Mouse (Mus musculus): Measurements from ENCODE around the gene Rbm39. TPM values are rescaled to one million over a fixed set of nuclear protein-coding genes. Genes with fewer than 3 reads are reported as not detected.

The Rbm39 gene
- polyA plus RNA-seq, 1 experiment: 51.3 TPM

- H3K36me3 ChIP-seq (ENCODE audit: control insufficient read depth, insufficient read depth): peaks cover 98% of the 10 kb centered on the region
- no peak overlapping the region for H3K4me3 ChIP-seq (ENCODE audit: insufficient read depth, poor library complexity, severe bottlenecking)
- no peak overlapping the region for H3ac ChIP-seq (ENCODE audit: control insufficient read depth, insufficient read length, low read depth)
- H3K27me3 ChIP-seq (ENCODE audit: control insufficient read depth, insufficient read depth, insufficient read length): no peaks in the 10 kb centered on the region
- peaks cover 43% of the 10 kb centered on the region for H3K79me3 ChIP-seq (ENCODE audit: low read depth)
- H3K79me2 ChIP-seq (ENCODE audit: control insufficient read depth, insufficient read depth): peaks cover 84% of the 10 kb centered on the region
- no peak for TF ChIP-seq USF1 (IDR thresholded peaks at IDR 0.05; ENCODE audit: low read depth)
- no peak for TF ChIP-seq CTCF (IDR thresholded peaks at IDR 0.05; ENCODE audit: control insufficient read depth, insufficient read depth, insufficient read length)
- no peak for TF ChIP-seq MYOD1 (IDR thresholded peaks at IDR 0.05; ENCODE audit: control insufficient read depth, insufficient read length, low read depth)
- no peak for TF ChIP-seq MYOG (IDR thresholded peaks at IDR 0.05; ENCODE audit: control insufficient read depth, extremely low read depth, insufficient read length)
- no peak for TF ChIP-seq CEBPB (IDR thresholded peaks at IDR 0.05; ENCODE audit: low read depth)
- TF ChIP-seq FOSL1 (IDR thresholded peaks at IDR 0.05; ENCODE audit: insufficient read depth, low read length, poor library complexity, severe bottlenecking): no peak
- no peak for TF ChIP-seq MAX (IDR thresholded peaks at IDR 0.05)
Observed at GRCm38 (mm10) chr2:156151538-156151937, 28.5 kb downstream of the Rbm39 start.

DNA sequence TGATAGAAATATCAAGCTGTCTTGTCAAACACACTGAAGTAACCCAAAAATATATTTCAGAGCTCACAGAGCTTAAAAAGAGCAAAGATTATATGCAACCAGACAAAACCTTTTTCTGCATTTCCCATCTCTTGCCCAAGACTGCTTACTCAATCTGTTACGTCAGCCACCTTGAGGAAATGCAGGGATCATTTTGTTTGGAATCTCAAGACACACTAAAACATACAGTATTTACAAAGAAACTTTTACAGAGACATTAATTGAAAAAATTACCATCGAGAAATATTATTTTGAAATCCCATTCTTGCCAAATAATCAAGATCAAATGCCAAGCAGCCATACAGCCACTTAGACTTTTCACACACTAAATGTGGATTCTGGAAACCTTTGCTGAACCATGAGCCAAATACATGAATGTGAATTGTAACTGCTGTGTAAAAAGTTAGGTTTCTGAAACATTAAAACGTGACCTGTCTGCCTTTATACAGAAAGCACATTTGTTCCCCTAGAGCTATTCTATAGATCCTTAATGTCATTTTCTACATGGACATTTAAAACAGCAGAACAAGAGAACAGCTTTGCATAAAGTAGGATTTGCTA is 32.6 kb downstream of the Rbm39 start:
- H3K79me2 ChIP-seq (ENCODE audit: control insufficient read depth, insufficient read depth): peaks cover 80% of the 10 kb centered on the region
- TF ChIP-seq MAX (IDR thresholded peaks at IDR 0.05) (no peak), CEBPB (IDR thresholded peaks at IDR 0.05; ENCODE audit: low read depth) (no peak), USF1 (IDR thresholded peaks at IDR 0.05; ENCODE audit: low read depth) (no peak)
- H3K4me3 ChIP-seq (ENCODE audit: insufficient read depth, poor library complexity, severe bottlenecking): no peak overlapping the region
- H3K27me3 ChIP-seq (ENCODE audit: control insufficient read depth, insufficient read depth, insufficient read length): no peaks in the 10 kb centered on the region
- H3ac ChIP-seq (ENCODE audit: control insufficient read depth, insufficient read length, low read depth): no peak overlapping the region
- peaks cover 67% of the 10 kb centered on the region for H3K36me3 ChIP-seq (ENCODE audit: control insufficient read depth, insufficient read depth)
- H3K79me3 ChIP-seq (ENCODE audit: low read depth): peaks cover 17% of the 10 kb centered on the region

DNA sequence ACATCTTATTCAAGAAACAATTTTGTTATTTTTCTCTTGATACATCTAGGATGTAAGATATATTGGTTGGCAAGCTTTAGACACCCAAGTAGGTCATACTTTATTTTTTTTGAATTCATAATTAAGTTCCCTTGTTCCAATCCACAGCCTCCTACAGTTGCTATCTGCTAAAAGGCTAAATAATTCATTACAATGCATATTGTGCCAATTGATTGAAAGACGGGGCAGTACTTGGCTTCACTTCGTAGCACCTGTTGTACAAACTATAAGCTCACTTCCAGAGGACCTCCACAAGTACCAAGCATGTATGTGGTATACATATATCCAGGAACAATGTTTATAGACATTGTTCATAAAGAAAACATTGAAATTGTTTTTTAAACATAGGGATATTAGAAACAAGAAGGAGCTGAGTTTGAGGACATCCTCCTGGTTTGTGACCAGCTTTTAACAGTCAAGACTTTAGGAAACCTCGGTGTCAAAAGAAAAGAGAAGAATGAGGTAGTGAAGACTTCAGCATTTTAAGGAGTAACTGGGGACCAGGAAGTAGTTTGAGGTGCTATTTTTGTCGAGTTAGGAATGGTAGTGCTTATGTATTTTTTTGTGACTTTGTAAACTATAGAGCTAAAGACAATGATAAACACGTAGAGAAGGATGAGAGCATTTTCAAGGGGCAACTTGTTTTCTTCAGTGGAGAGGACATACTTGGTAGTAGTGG is 33.6 kb downstream of the Rbm39 start:
- peaks cover 70% of the 10 kb centered on the region for H3K79me2 ChIP-seq (ENCODE audit: control insufficient read depth, insufficient read depth)
- no peak overlapping the region for H3K4me3 ChIP-seq (ENCODE audit: insufficient read depth, poor library complexity, severe bottlenecking)
- peaks cover 61% of the 10 kb centered on the region for H3K36me3 ChIP-seq (ENCODE audit: control insufficient read depth, insufficient read depth)
- no peak for TF ChIP-seq CTCF (IDR thresholded peaks at IDR 0.05; ENCODE audit: control insufficient read depth, insufficient read depth, insufficient read length)
- peaks cover 17% of the 10 kb centered on the region for H3K79me3 ChIP-seq (ENCODE audit: low read depth)
- no peaks in the 10 kb centered on the region for H3K27me3 ChIP-seq (ENCODE audit: control insufficient read depth, insufficient read depth, insufficient read length)
- H3ac ChIP-seq (ENCODE audit: control insufficient read depth, insufficient read length, low read depth): no peak overlapping the region

- Histone ChIP-seq H3K4me3 (ENCODE audit: insufficient read depth, poor library complexity, severe bottlenecking) (no peak overlapping the region), H3ac (ENCODE audit: control insufficient read depth, insufficient read length, low read depth) (no peak overlapping the region), H3K36me3 (ENCODE audit: control insufficient read depth, insufficient read depth) (peaks cover 56% of the 10 kb centered on the region), H3K27me3 (ENCODE audit: control insufficient read depth, insufficient read depth, insufficient read length) (no peaks in the 10 kb centered on the region), H3K79me3 (ENCODE audit: low read depth) (peaks cover 12% of the 10 kb centered on the region), H3K79me2 (ENCODE audit: control insufficient read depth, insufficient read depth) (peaks cover 62% of the 10 kb centered on the region)
- TF ChIP-seq MYOG (IDR thresholded peaks at IDR 0.05; ENCODE audit: control insufficient read depth, extremely low read depth, insufficient read length): no peak
Observed at GRCm38 (mm10) chr2:156145486-156146130, 34.4 kb downstream of the Rbm39 start.

DNA sequence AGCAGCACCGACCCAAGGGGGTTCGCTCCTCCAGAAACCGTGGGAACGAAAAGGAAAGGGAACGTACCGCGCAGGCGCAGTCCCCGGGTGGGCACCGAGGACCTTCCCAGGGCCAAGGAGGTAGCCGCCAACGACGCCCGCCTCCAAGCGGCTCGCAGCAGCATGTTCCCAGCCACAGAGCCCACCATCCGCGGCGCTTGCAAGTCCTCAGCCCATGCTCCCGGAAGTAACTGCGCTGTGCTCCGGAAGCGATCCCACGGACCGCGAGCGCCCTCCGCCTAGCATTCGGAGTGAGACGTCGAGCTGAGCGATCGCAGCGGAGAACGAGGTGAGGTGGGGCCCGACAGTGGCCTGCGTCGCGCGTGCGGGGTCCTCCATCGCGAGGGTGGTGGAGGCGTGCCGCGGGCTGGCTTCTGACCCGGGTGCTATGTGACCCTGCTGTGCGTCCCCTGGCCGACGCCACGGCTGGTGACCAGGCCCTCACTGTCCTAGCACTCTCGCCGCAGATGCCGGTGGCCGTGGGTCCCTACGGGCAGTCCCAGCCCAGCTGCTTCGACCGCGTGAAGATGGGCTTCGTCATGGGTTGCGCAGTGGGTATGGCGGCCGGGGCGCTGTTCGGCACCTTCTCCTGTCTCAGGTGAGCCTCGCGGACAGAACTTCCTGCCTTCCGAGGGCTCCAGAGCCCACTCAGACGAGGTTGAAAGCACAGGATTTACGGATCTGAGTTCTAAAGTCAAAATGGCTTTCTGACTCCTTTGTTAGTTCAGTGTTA is 35.9 kb downstream of the Rbm39 start, which contains the start of the genes Romo1 and Nfs1:
Gene Romo1 (plus strand): TSS at position 87 of the 772 bp plus-strand sequence.
Gene Nfs1 (minus strand): TSS at position 234 of the 772 bp plus-strand sequence.
- H3ac ChIP-seq (ENCODE audit: control insufficient read depth, insufficient read length, low read depth): peak within 1 kb of the TSS; percentile 87
- no peaks in the 10 kb centered on the region for H3K27me3 ChIP-seq (ENCODE audit: control insufficient read depth, insufficient read depth, insufficient read length)
- peaks cover 7% of the 10 kb centered on the region for H3K79me3 ChIP-seq (ENCODE audit: low read depth)
- H3K4me3 ChIP-seq (ENCODE audit: insufficient read depth, poor library complexity, severe bottlenecking): peak within 1 kb of the TSS; percentile 73
- peaks cover 48% of the 10 kb centered on the region for H3K36me3 ChIP-seq (ENCODE audit: control insufficient read depth, insufficient read depth)
- peaks cover 47% of the 10 kb centered on the region for H3K79me2 ChIP-seq (ENCODE audit: control insufficient read depth, insufficient read depth)
- TF ChIP-seq MYOD1 (IDR thresholded peaks at IDR 0.05; ENCODE audit: control insufficient read depth, insufficient read length, low read depth) (peak; percentile 5), CEBPB (IDR thresholded peaks at IDR 0.05; ENCODE audit: low read depth) (no peak), MAX (IDR thresholded peaks at IDR 0.05) (peak; percentile 89), CTCF (IDR thresholded peaks at IDR 0.05; ENCODE audit: control insufficient read depth, insufficient read depth, insufficient read length) (peak; percentile 61), USF1 (IDR thresholded peaks at IDR 0.05; ENCODE audit: low read depth) (no peak), MYOG (IDR thresholded peaks at IDR 0.05; ENCODE audit: control insufficient read depth, extremely low read depth, insufficient read length) (no peak), FOSL1 (IDR thresholded peaks at IDR 0.05; ENCODE audit: insufficient read depth, low read length, poor library complexity, severe bottlenecking) (no peak)
